ENCODE assay signal across 8 mouse cellular contexts in genomic region chr16:95704662-95705330, GRCm38 (mm10). TPM values are rescaled to one million over a fixed set of nuclear protein-coding genes. Genes with fewer than 3 reads are reported as not detected.
DNase-seq lines count a peak whose midpoint lies in the region; ATAC-seq lines count a peak whose summit lies in the region.

No protein-coding gene starts in this region.

- peaks cover 40% of the 10 kb centered on the region for H3K36me3 ChIP-seq in heart, embryonic 13.5 days
- 0 out of 2 replicates have a peak, but pooled peaks cover 2% of the 10 kb centered on the region for H3K36me3 ChIP-seq in intestine, embryonic 16.5 days (ENCODE audit: control insufficient read depth, insufficient read depth, low read length)
- no peaks in the 10 kb centered on the region for H3K36me3 ChIP-seq in stomach, embryonic 15.5 days

- H3K9ac ChIP-seq in heart, embryonic 13.5 days = peak overlapping the region; percentile 82
- H3K9ac ChIP-seq in intestine, embryonic 16.5 days (ENCODE audit: low read depth, low read length) = peak overlapping the region; percentile 69
- no peak overlapping the region; the same call in 1 of the 2 replicates for H3K9ac ChIP-seq in stomach, embryonic 15.5 days

- H3K4me3 ChIP-seq in heart, embryonic 13.5 days = peak overlapping the region; percentile 97
- peak overlapping the region; percentile 47 for H3K4me3 ChIP-seq in intestine, embryonic 16.5 days (ENCODE audit: low read length)
- peak overlapping the region; percentile 28 for H3K4me3 ChIP-seq in stomach, embryonic 15.5 days (replicated peaks)

- no peaks in the 10 kb centered on the region for H3K27me3 ChIP-seq in heart, embryonic 13.5 days (replicated peaks)
- H3K27me3 ChIP-seq in intestine, embryonic 16.5 days (replicated peaks; ENCODE audit: control insufficient read depth, insufficient read depth, low read length) = no peaks in the 10 kb centered on the region
- no peaks in the 10 kb centered on the region for H3K27me3 ChIP-seq in stomach, embryonic 15.5 days (replicated peaks)

- peaks cover 51% of the 10 kb centered on the region for H3K4me1 ChIP-seq in heart, embryonic 13.5 days
- peaks cover 32% of the 10 kb centered on the region for H3K4me1 ChIP-seq in intestine, embryonic 16.5 days (ENCODE audit: control insufficient read depth, insufficient read depth, low read length)
- H3K4me1 ChIP-seq in stomach, embryonic 15.5 days = peaks cover 27% of the 10 kb centered on the region

- ATAC-seq in heart, embryonic 13.5 days (ENCODE audit: extremely low read depth, insufficient number of reproducible peaks, low FRiP score, low TSS enrichment) = no peak
- no peak for ATAC-seq in intestine, embryonic 16.5 days
- no peak for ATAC-seq in stomach, embryonic 15.5 days (ENCODE audit: insufficient read depth, low FRiP score, low read depth)

- no peak for DNase-seq in heart, postnatal 25 days (ENCODE audit: low spot score)
- peak; percentile 47 for DNase-seq in thymus, postnatal 0 days (ENCODE audit: low spot score)
- DNase-seq in thymus, adult 18-20 months = no peak
- no peak for DNase-seq in right cerebral cortex, postnatal 14 days
- DNase-seq in c-Kit-positive CD71-positive TER-119-positive erythroid progenitor cells, embryonic 14.5 days (ENCODE audit: low spot score) = no peak

- peak overlapping the region; percentile 73 for H3K4me2 ChIP-seq in heart, embryonic 13.5 days
- peak overlapping the region; percentile 62 for H3K4me2 ChIP-seq in intestine, embryonic 16.5 days (ENCODE audit: low read depth, low read length)
- peak overlapping the region; percentile 47 for H3K4me2 ChIP-seq in stomach, embryonic 15.5 days

- peak overlapping the region; percentile 79 for H3K27ac ChIP-seq in heart, embryonic 13.5 days (replicated peaks)
- 0 out of 2 replicates have a peak overlapping the region, but pooled peaks have one; percentile 16 for H3K27ac ChIP-seq in intestine, embryonic 16.5 days (ENCODE audit: low read length)
- H3K27ac ChIP-seq in stomach, embryonic 15.5 days = peak overlapping the region; percentile 49

- intact Hi-C loops in heart, postnatal 25 days (cut with DNase I) = no loop called here

- 37% methylated on average over 10 of the region's 10 CpGs for WGBS in heart, embryonic 13.5 days
- 59% methylated on average over 10 of the region's 10 CpGs for WGBS in intestine, embryonic 16.5 days
- WGBS in stomach, embryonic 15.5 days = 61% methylated on average over 10 of the region's 10 CpGs

- H3K9me3 ChIP-seq in heart, embryonic 13.5 days = no peaks in the 10 kb centered on the region
- no peaks in the 10 kb centered on the region for H3K9me3 ChIP-seq in intestine, embryonic 16.5 days (ENCODE audit: control insufficient read depth, low read length)
- H3K9me3 ChIP-seq in stomach, embryonic 15.5 days = no peaks in the 10 kb centered on the region

RNA-seq across cellular contexts. Expression of gene Ets2, which starts 2.9 kb away (rescaled TPM):
- 44.9 and 47.7 TPM in 2 replicates for polyA plus RNA-seq in heart, embryonic 13.5 days (2015; fragmentation: Nextera tagmentation; extraction: Ambion mirVana)
- 10 to 100 TPM; 84.1 to 91.6 TPM for total RNA-seq in heart, postnatal 25 days (2021)
- polyA plus RNA-seq in thymus, postnatal 0 days (2015; fragmentation: Nextera tagmentation; extraction: Ambion mirVana) = 255 and 277 TPM in 2 replicates
- 58.6 and 59.8 TPM in 2 replicates for polyA plus RNA-seq in intestine, embryonic 16.5 days (2015; fragmentation: Nextera tagmentation; extraction: Ambion mirVana)
- 59.2 and 60.1 TPM in 2 replicates for polyA plus RNA-seq in stomach, embryonic 15.5 days (2015; fragmentation: Nextera tagmentation; extraction: Ambion mirVana)

Comparison
In these comparisons a context has a peak if more than half of its experiments do, and no peak if none do; other contexts are left out.
1. H3K27ac ChIP-seq: peak in every context shown above with its lines; median percentile 79 in heart, embryonic 13.5 days; 49 in stomach, embryonic 15.5 days; 16 in intestine, embryonic 16.5 days.
2. H3K4me3 ChIP-seq: peak in every context shown above with its lines; median percentile 97 in heart, embryonic 13.5 days; 47 in intestine, embryonic 16.5 days; 28 in stomach, embryonic 15.5 days.